Mouse (Mus musculus): Measurements from ENCODE around the gene Ltbp4. TPM values are rescaled to one million over a fixed set of nuclear protein-coding genes. Genes with fewer than 3 reads are reported as not detected.
A peak's percentile ranks its signal among the peaks of the same experiment; 100 is the strongest.

The Ltbp4 gene
- polyA plus RNA-seq, 1 experiment from 2014 or later: 85.5 TPM

DNA sequence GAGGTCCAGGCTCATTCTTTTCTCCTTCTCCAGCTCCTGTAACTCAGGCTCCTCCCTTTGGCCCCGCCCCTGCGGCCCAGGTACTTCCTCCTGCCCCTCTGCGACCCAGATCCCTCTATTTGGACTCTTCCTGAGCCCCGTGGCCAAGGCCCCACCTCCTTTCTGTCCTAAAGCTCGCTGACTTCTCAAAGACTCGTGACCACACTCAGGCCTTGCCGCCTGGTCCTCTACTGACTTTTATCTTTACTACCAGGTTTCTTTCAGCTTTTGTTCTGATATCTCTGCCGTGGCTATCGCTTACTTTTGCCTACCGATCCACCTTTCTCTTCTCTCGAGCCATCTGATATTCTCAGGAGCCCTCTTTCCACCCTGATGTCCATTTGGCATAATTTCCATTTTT is 30.5 kb upstream of the Ltbp4 start:
- ATAC-seq (ENCODE audit: insufficient number of reproducible peaks, low FRiP score, low TSS enrichment, low read depth): no peak
- Histone ChIP-seq H3K27ac (replicated peaks) (no peak overlapping the region), H3K4me1 (peaks cover 22% of the 10 kb centered on the region), H3K9ac (no peak overlapping the region), H3K4me3 (replicated peaks) (peak overlapping the region; percentile 16; the same call in 1 of the 2 replicates), H3K9me3 (replicated peaks) (no peaks in the 10 kb centered on the region), H3K36me3 (no peaks in the 10 kb centered on the region), H3K27me3 (peaks cover 97% of the 10 kb centered on the region), H3K4me2 (replicated peaks) (peak overlapping the region; percentile 29; the same call in 1 of the 2 replicates)
- WGBS: 18% methylated on average over 11 of the region's 11 CpGs

DNA sequence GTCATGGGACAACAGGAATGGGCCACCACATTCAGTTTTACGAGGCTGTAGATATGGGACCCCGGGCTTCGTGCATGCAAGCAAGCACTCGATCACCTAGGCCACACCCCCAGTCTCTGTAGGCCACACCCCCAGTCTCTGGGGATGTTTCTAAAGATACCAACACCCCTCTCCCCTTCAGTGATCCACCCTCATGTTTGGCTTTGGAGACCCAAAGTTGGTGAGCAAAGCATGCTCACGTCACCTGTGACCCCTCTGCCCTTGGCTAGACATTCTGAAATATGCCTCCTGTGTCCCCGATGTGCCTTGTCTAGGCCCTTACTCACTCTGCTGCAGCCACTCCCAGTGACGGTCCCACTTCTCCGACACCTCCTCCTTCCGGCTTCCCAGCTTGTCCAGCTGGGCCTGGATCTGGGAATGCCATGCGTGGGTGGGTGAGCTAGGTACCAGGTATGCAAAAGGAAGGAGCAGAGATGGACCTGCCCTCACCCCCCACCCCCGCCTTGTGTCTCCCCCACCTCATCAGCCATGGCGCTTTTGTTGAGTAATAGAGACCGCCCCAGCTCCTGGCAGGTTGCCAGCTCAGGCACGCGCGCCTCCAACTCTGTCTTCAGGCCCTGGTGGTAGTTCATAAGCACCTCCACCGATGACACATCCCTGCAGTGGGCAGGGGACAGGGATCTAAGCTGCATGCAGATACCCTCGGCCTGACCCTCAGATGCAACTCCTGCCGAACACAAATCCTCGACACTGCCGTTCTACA is 28.8 kb upstream of the Ltbp4 start:
- no peaks in the 10 kb centered on the region for H3K9me3 ChIP-seq (replicated peaks)
- no peak overlapping the region for H3K27ac ChIP-seq (replicated peaks)
- H3K4me2 ChIP-seq (replicated peaks): no peak overlapping the region
- ATAC-seq (ENCODE audit: insufficient number of reproducible peaks, low FRiP score, low TSS enrichment, low read depth): no peak
- no peak overlapping the region for H3K9ac ChIP-seq
- H3K27me3 ChIP-seq: peaks cover 88% of the 10 kb centered on the region
- peaks cover 22% of the 10 kb centered on the region for H3K4me1 ChIP-seq
- no peaks in the 10 kb centered on the region for H3K36me3 ChIP-seq
- WGBS: 37% methylated on average over 21 of the region's 21 CpGs
- H3K4me3 ChIP-seq (replicated peaks): no peak overlapping the region

DNA sequence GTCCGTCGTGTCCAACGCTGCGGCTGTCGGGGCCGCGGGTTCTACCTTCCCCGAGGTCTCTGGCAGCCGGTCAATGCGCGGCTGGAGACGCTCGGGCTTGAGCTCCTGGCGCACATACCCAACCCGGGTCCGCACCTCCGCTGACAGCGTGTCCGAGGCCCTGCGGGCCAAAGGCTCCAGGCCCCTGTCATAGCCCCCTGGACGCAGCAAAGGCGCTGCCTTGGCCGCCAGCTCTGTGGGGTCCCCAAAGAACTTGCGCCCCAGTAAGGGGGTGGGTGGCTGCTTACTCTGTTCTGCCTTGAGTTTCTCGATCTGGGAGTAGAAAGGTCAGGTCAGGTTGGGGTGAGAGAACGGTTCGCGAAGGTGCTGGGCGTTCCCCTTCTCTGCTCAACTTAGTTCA is 26.9 kb upstream of the Ltbp4 start:
- WGBS: 7% methylated on average over 29 of the region's 29 CpGs
- H3K36me3 ChIP-seq: no peaks in the 10 kb centered on the region
- H3K9me3 ChIP-seq (replicated peaks): no peaks in the 10 kb centered on the region
- peaks cover 72% of the 10 kb centered on the region for H3K27me3 ChIP-seq
- peaks cover 28% of the 10 kb centered on the region for H3K4me1 ChIP-seq
- H3K9ac ChIP-seq: no peak overlapping the region
- no peak overlapping the region for H3K27ac ChIP-seq (replicated peaks)
- peak overlapping the region; percentile 17 for H3K4me3 ChIP-seq (replicated peaks)
- ATAC-seq (ENCODE audit: insufficient number of reproducible peaks, low FRiP score, low TSS enrichment, low read depth): no peak
- no peak overlapping the region for H3K4me2 ChIP-seq (replicated peaks)

DNA sequence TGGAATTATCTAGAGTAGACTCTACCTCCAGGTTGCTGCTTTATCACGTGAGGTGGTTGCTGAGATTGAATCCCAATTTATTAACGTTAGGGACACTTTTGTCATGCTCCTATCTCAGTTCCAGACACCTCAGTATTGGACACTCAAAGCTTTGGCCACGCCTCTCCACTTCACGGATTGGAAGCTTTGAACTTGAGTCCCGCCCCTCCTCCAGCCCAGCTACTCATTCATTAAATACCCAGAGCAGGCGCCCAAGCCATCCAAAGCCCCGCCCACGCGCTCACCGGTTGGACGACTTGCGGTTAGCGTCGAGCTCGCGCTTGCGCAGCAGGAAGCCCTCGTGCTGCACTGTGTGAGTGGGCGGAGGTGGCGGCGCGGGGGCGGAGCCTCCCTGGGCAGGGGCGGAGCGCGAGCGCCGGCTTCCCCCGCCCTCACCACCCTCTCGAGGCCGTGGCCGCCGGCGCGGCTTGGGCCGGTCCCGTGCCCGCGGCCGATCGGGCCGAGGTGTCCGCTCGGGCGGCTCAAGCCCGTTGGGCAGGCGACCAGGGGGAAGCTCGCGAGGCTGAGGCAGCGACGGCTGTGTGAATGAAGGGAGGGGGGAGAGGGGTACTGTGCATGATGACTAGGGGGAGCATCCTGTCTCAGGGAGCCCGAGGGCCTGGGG is 23.9 kb upstream of the Ltbp4 start:
- WGBS: under 1% methylated on average over 52 of the region's 52 CpGs
- peaks cover 30% of the 10 kb centered on the region for H3K4me1 ChIP-seq
- peak overlapping the region; percentile 57 for H3K4me3 ChIP-seq (replicated peaks)
- no peaks in the 10 kb centered on the region for H3K9me3 ChIP-seq (replicated peaks)
- peaks cover 49% of the 10 kb centered on the region for H3K27me3 ChIP-seq
- no peak overlapping the region for H3K27ac ChIP-seq (replicated peaks)
- peak; percentile 95 for ATAC-seq (ENCODE audit: insufficient number of reproducible peaks, low FRiP score, low TSS enrichment, low read depth)
- H3K36me3 ChIP-seq: no peaks in the 10 kb centered on the region
- H3K4me2 ChIP-seq (replicated peaks): peak overlapping the region; percentile 85
- H3K9ac ChIP-seq: peak overlapping the region; percentile 47

DNA sequence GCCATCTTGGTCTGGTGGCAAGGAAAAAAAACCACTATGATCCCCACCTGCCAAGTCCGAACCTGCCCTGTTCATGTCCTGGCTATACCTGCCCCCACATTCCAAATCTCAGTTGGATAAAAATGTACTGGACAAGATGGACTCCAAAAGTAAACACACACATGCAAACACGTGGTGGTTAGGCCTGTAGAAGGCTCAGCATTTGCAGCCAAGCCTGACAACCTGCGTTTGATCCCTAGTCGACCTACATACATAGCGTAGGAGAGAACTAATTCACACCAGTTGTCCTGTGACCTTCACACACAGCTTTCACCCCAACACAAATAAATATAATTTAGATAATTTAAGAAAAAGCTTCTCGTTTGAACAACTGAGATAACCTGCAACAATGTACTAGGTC is 23.3 kb upstream of the Ltbp4 start:
- no peak for ATAC-seq (ENCODE audit: insufficient number of reproducible peaks, low FRiP score, low TSS enrichment, low read depth)
- WGBS: 48% methylated on average over 6 of the region's 6 CpGs
- H3K9me3 ChIP-seq (replicated peaks): no peaks in the 10 kb centered on the region
- peaks cover 42% of the 10 kb centered on the region for H3K27me3 ChIP-seq
- peaks cover 33% of the 10 kb centered on the region for H3K4me1 ChIP-seq
- H3K9ac ChIP-seq: no peak overlapping the region
- peak overlapping the region; percentile 85 for H3K4me2 ChIP-seq (replicated peaks)
- H3K27ac ChIP-seq (replicated peaks): no peak overlapping the region
- H3K36me3 ChIP-seq: no peaks in the 10 kb centered on the region
- H3K4me3 ChIP-seq (replicated peaks): peak overlapping the region; percentile 57

DNA sequence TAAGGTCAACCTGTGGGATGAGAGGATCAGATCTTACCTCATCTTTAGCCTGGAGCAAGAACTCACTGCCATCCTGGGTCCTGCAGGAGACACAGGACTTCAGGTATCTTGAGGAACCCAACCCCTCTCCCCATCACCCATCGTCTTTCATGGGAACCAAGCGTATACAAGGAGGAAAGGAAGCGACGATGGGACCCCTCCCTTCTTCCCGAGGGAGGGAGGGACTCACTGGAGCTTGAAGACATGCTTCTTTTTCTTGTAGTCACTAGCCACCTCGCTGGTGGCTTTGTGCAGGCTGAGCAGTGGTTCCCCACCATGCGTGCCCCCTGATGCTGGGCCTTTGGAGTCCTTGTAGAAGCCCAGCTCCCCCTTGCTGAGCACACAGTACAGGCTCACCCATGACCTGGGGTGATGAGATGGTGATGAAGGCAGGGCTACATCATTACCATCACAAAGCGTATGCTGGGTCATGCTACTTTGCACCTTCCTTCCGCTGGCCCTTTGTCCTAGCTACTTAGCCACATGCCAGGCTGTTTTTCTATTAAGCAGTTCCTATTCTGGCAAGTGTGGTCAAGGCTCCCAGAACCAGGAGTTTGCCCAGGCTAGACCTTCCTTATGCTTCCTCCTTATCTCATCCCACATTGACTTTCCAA is 22.3 kb upstream of the Ltbp4 start:
- Histone ChIP-seq H3K4me3 (replicated peaks) (no peak overlapping the region), H3K4me2 (replicated peaks) (no peak overlapping the region), H3K27me3 (peaks cover 33% of the 10 kb centered on the region), H3K36me3 (no peaks in the 10 kb centered on the region), H3K4me1 (peaks cover 40% of the 10 kb centered on the region), H3K27ac (replicated peaks) (no peak overlapping the region), H3K9me3 (replicated peaks) (no peaks in the 10 kb centered on the region), H3K9ac (no peak overlapping the region)
- ATAC-seq (ENCODE audit: insufficient number of reproducible peaks, low FRiP score, low TSS enrichment, low read depth): no peak
- 82% methylated on average over 9 of the region's 9 CpGs for WGBS

DNA sequence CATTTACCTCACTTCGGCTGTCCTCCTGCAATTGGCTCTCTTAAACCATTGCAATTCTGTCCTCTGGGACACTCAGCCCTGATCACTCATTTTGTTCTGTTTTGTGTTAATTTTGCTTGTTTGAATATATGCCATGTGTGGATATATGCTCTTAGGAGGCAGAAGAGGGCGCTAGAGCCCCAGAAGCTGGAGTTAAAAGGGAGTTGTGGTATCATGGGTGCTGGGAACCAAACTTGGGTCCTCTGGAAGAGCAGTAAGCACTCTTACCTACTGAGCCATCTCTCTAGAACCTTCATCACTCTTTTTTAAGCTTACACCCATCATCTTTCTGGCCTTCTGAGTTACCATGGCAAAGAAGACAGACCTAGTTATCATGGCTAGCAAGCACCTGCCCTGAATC is 21.7 kb upstream of the Ltbp4 start:
- 60% methylated on average over 2 of the region's 2 CpGs for WGBS
- no peak overlapping the region for H3K4me2 ChIP-seq (replicated peaks)
- ATAC-seq (ENCODE audit: insufficient number of reproducible peaks, low FRiP score, low TSS enrichment, low read depth): no peak
- no peak overlapping the region for H3K4me3 ChIP-seq (replicated peaks)
- H3K36me3 ChIP-seq: no peaks in the 10 kb centered on the region
- H3K9me3 ChIP-seq (replicated peaks): no peaks in the 10 kb centered on the region
- H3K27me3 ChIP-seq: peaks cover 26% of the 10 kb centered on the region
- peaks cover 44% of the 10 kb centered on the region for H3K4me1 ChIP-seq
- no peak overlapping the region for H3K27ac ChIP-seq (replicated peaks)
- no peak overlapping the region for H3K9ac ChIP-seq

DNA sequence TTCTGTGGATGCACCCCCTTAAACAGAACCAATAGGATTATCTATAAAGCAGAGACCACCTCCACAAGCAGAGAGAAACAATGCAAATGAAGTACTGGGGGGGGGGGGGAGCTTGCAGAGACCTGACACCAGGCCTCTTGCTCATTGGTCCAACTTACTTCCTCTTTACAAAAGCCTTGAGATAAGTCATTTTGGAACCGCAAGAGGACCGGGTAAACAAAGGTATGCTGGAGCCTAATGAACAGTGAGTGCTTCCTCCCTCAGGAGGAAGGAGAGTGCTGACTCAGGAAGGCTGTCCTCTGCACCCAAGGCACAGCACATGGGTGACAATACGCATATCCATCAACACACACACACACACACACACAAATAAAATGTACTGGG is 20.1 kb upstream of the Ltbp4 start:
- no peak overlapping the region for H3K4me2 ChIP-seq (replicated peaks)

DNA sequence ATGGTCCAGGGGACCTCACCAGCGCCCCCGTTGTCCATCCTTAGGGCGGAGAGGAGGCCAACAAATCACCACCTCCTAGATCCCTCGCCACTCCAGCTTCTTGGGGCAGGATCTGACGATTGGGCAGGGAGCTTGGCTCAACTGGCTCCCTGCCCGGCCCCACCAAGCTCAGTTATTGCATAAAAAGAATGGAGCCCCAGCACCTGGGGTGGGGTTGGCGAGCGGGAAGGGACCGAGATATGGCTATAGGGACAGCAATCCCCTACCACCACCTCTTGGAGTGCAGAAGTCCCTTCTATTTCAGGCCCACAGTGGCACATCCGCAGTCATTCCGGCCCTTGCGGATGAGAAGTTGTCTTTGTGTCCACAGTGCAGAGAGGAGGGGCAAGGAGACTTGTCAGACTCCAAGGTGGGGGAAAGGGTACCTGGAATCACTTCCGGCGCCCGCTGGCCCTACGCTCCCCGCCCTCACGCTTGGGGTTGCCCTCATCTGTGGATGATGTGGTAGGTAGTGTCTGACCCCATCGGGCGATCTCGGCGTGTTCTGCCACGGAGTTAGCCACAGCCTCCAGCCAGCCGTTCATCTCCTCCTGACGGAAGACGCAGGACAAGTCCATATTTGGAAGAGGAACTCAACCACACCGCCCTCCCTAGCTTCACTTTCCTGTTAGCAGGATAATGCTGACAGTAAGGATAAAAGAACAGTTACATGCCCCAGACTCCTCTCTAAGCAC is 19.5 kb upstream of the Ltbp4 start, which contains the start of gene Gm20479:
Gene Gm20479, minus strand, starts transcription at position 559 of the 734 bp plus-strand sequence.
- no peak within 1 kb of the TSS for H3K9ac ChIP-seq
- H3K36me3 ChIP-seq: no peaks in the 10 kb centered on the region
- peak within 1 kb of the TSS; percentile 78 for H3K4me2 ChIP-seq (replicated peaks)
- H3K4me1 ChIP-seq: peaks cover 39% of the 10 kb centered on the region
- H3K9me3 ChIP-seq (replicated peaks): no peaks in the 10 kb centered on the region
- peaks cover 7% of the 10 kb centered on the region for H3K27me3 ChIP-seq
- peak within 1 kb of the TSS; percentile 78 for H3K4me3 ChIP-seq (replicated peaks)
- 0 out of 2 replicates have a peak within 1 kb of the TSS, but pooled peaks have one; percentile 28 for H3K27ac ChIP-seq (replicated peaks)
- no peak for ATAC-seq (ENCODE audit: insufficient number of reproducible peaks, low FRiP score, low TSS enrichment, low read depth)
- 8% methylated on average over 27 of the region's 27 CpGs for WGBS

More for the DNA sequence above, 20.1 kb upstream of the Ltbp4 start:
- Histone ChIP-seq H3K27me3 (peaks cover 11% of the 10 kb centered on the region), H3K9ac (no peak overlapping the region), H3K4me3 (replicated peaks) (no peak overlapping the region), H3K4me1 (peaks cover 41% of the 10 kb centered on the region), H3K36me3 (no peaks in the 10 kb centered on the region), H3K27ac (replicated peaks) (no peak overlapping the region), H3K9me3 (replicated peaks) (no peaks in the 10 kb centered on the region)
- 22% methylated on average over 3 of the region's 3 CpGs for WGBS
- no peak for ATAC-seq (ENCODE audit: insufficient number of reproducible peaks, low FRiP score, low TSS enrichment, low read depth)

DNA sequence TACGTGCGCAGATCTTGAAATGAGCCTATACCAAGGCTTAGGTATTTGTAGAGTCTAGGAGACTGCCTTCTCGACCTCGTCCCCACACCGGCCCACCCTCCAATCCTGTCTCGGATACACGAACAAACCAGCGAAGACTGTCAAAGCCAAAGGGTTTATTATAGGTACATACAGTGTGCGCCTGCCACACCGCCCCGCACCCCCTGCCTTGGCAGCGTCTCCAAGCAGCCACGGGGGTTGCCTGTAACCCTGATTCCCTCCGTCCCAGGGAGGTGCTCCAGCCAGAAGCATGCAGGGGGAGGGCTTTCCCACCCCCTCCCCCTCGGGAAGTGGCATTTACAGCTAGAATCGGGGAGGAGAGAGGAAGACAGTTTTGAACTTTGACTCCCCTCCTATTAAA is 18.8 kb upstream of the Ltbp4 start:
- H3K9ac ChIP-seq: no peak overlapping the region
- peaks cover 33% of the 10 kb centered on the region for H3K4me1 ChIP-seq
- 2% methylated on average over 16 of the region's 16 CpGs for WGBS
- peak; percentile 36 for ATAC-seq (ENCODE audit: insufficient number of reproducible peaks, low FRiP score, low TSS enrichment, low read depth)
- 0 out of 2 replicates have a peak overlapping the region, but pooled peaks have one; percentile 28 for H3K27ac ChIP-seq (replicated peaks)
- H3K27me3 ChIP-seq: peaks cover 7% of the 10 kb centered on the region
- no peaks in the 10 kb centered on the region for H3K36me3 ChIP-seq
- peak overlapping the region; percentile 78 for H3K4me2 ChIP-seq (replicated peaks)
- H3K9me3 ChIP-seq (replicated peaks): no peaks in the 10 kb centered on the region
- H3K4me3 ChIP-seq (replicated peaks): peak overlapping the region; percentile 78
